Mouse (Mus musculus) kidney, embryonic 14.5 days (tissue): ENCODE results near the gene Rapgef4. TPM values are rescaled to one million over a fixed set of nuclear protein-coding genes. Genes with fewer than 3 reads are reported as not detected.

Experiments used
- ATAC-seq: fragments of 200-750 bp; cut with Nextera tagmentation; 2 replicates; pipeline ENCODE4 v1.8.0; 2017; ENCODE audit warnings: moderate number of reproducible peaks, mild to moderate bottlenecking, moderate TSS enrichment, moderate library complexity; ENCODE audit not compliant: low FRiP score, low TSS enrichment
- H3K27ac ChIP-seq: fragments of 300-500 bp; sonication (generic); 2 replicates; pipeline ENCODE4 v1.5.1; 2014; ENCODE audit warnings: low read depth, mild to moderate bottlenecking, low read length, moderate library complexity, mixed read lengths
- H3K27me3 ChIP-seq: fragments of 300-500 bp; sonication (generic); 2 replicates; pipeline ENCODE4 v1.6.1; 2014; ENCODE audit warnings: mild to moderate bottlenecking, low read length; ENCODE audit not compliant: control insufficient read depth, insufficient read depth
- H3K36me3 ChIP-seq: fragments of 300-500 bp; sonication (generic); 2 replicates; pipeline ENCODE4 v1.6.1; 2014; ENCODE audit warnings: low read length, mixed read lengths; ENCODE audit not compliant: control insufficient read depth, insufficient read depth
- H3K4me1 ChIP-seq: fragments of 300-500 bp; sonication (generic); 2 replicates; pipeline ENCODE4 v1.6.1; 2014; ENCODE audit warnings: low read length, mixed read lengths; ENCODE audit not compliant: control insufficient read depth, insufficient read depth
- H3K4me2 ChIP-seq: fragments of 300-500 bp; sonication (generic); replicated peaks from 2 replicates; pipeline ENCODE4 v1.6.1; 2014; ENCODE audit warnings: low read depth, mild to moderate bottlenecking, low read length
- H3K4me3 ChIP-seq: fragments of 300-500 bp; sonication (generic); 2 replicates; pipeline ENCODE4 v1.5.1; 2014; ENCODE audit warnings: mild to moderate bottlenecking, low read length
- H3K9ac ChIP-seq: fragments of 300-500 bp; sonication (generic); 2 replicates; pipeline ENCODE4 v1.6.1; 2014; ENCODE audit warnings: low read depth, mild to moderate bottlenecking, low read length, moderate library complexity
- H3K9me3 ChIP-seq: fragments of 300-500 bp; sonication (generic); 2 replicates; pipeline ENCODE4 v1.6.1; 2016; ENCODE audit warnings: low read length; ENCODE audit not compliant: control insufficient read depth
- WGBS: fragments of 180-500 bp; shearing (Covaris S2); extraction: QIAGEN DNeasy Blood & Tissue Kit; methylation state at CpG from one replicate; pipeline ENCODE4 v1.1.7; 2014; 5-methylcytosine and 5-hydroxymethylcytosine counted together
- polyA plus RNA-seq: library from polyadenylated mRNA; unstranded; fragments of >200 nt; fragmentation: Nextera tagmentation; extraction: Ambion mirVana; gene quantifications from 2 replicates; pipeline ENCODE4 v1.2.1, GENCODE M21; 2014

Gene Rapgef4
- polyA plus RNA-seq, 1 experiment from 2014 or later, result 4.2 TPM

- 70% methylated on average over 8 of the region's 8 CpGs for WGBS
Measured at GRCm38 (mm10) chr2:72104604-72105003, 123.6 kb downstream of the Rapgef4 start.

GRCm38 (mm10) chr2:72107525-72108180 is 126.6 kb downstream of the Rapgef4 start:
- no peak for ATAC-seq
- WGBS, result 63% methylated on average over 12 of the region's 12 CpGs
- H3K9ac ChIP-seq, result no peak overlapping the region
- no peaks in the 10 kb centered on the region for H3K4me1 ChIP-seq
- no peaks in the 10 kb centered on the region for H3K9me3 ChIP-seq
- no peaks in the 10 kb centered on the region for H3K27me3 ChIP-seq
- no peak overlapping the region for H3K4me3 ChIP-seq
- no peak overlapping the region for H3K27ac ChIP-seq
- no peaks in the 10 kb centered on the region for H3K36me3 ChIP-seq
- no peak overlapping the region for H3K4me2 ChIP-seq

More at GRCm38 (mm10) chr2:72104604-72105003, 123.6 kb downstream of the Rapgef4 start:
- no peak for ATAC-seq
- Histone ChIP-seq H3K9ac (no peak overlapping the region), H3K9me3 (no peaks in the 10 kb centered on the region), H3K4me1 (no peaks in the 10 kb centered on the region), H3K4me2 (no peak overlapping the region), H3K4me3 (no peak overlapping the region), H3K27ac (no peak overlapping the region), H3K27me3 (no peaks in the 10 kb centered on the region), H3K36me3 (no peaks in the 10 kb centered on the region)

- Histone ChIP-seq H3K4me3 (no peak overlapping the region), H3K36me3 (no peaks in the 10 kb centered on the region), H3K27ac (no peak overlapping the region), H3K4me2 (no peak overlapping the region), H3K4me1 (no peaks in the 10 kb centered on the region), H3K27me3 (no peaks in the 10 kb centered on the region), H3K9ac (no peak overlapping the region), H3K9me3 (no peaks in the 10 kb centered on the region)
- ATAC-seq, result no peak
- WGBS, result 68% methylated on average over 4 of the region's 4 CpGs
Measured at GRCm38 (mm10) chr2:72108448-72109312, 127.6 kb downstream of the Rapgef4 start.

- 79% methylated on average over 5 of the region's 5 CpGs for WGBS
- no peak overlapping the region for H3K27ac ChIP-seq
- H3K4me2 ChIP-seq, result no peak overlapping the region
Measured at GRCm38 (mm10) chr2:72110404-72110803, 129.4 kb downstream of the Rapgef4 start.

GRCm38 (mm10) chr2:72113716-72114115 is 132.7 kb downstream of the Rapgef4 start:
- WGBS, result 56% methylated on average over 5 of the region's 5 CpGs
- H3K9ac ChIP-seq, result no peak overlapping the region
- peak overlapping the region; percentile 3; the same call in 1 of the 2 replicates for H3K27ac ChIP-seq

More at GRCm38 (mm10) chr2:72110404-72110803, 129.4 kb downstream of the Rapgef4 start:
- H3K27me3 ChIP-seq, result no peaks in the 10 kb centered on the region
- H3K9me3 ChIP-seq, result no peaks in the 10 kb centered on the region
- no peak for ATAC-seq
- H3K36me3 ChIP-seq, result no peaks in the 10 kb centered on the region
- H3K4me1 ChIP-seq, result no peaks in the 10 kb centered on the region
- no peak overlapping the region for H3K4me3 ChIP-seq
- H3K9ac ChIP-seq, result no peak overlapping the region

GRCm38 (mm10) chr2:72114148-72114559 is 133.1 kb downstream of the Rapgef4 start:
- H3K36me3 ChIP-seq, result no peaks in the 10 kb centered on the region
- H3K9ac ChIP-seq, result no peak overlapping the region
- no peaks in the 10 kb centered on the region for H3K9me3 ChIP-seq
- H3K4me3 ChIP-seq, result no peak overlapping the region
- H3K4me2 ChIP-seq, result no peak overlapping the region
- ATAC-seq, result 0 out of 2 replicates have a peak, but pooled peaks have one; percentile 55
- 50% methylated on average over 4 of the region's 4 CpGs for WGBS
- H3K27ac ChIP-seq, result peak overlapping the region; percentile 3; the same call in 1 of the 2 replicates
- H3K27me3 ChIP-seq, result no peaks in the 10 kb centered on the region
- peaks cover 5% of the 10 kb centered on the region; the same call in 1 of the 2 replicates for H3K4me1 ChIP-seq

More at GRCm38 (mm10) chr2:72113716-72114115, 132.7 kb downstream of the Rapgef4 start:
- Histone ChIP-seq H3K36me3 (no peaks in the 10 kb centered on the region), H3K9me3 (no peaks in the 10 kb centered on the region), H3K27me3 (no peaks in the 10 kb centered on the region), H3K4me3 (no peak overlapping the region), H3K4me2 (no peak overlapping the region), H3K4me1 (peaks cover 5% of the 10 kb centered on the region; the same call in 1 of the 2 replicates)
- no peak for ATAC-seq

GRCm38 (mm10) chr2:72116103-72116502 is 135.1 kb downstream of the Rapgef4 start:
- Histone ChIP-seq H3K9me3 (no peaks in the 10 kb centered on the region), H3K4me1 (peaks cover 5% of the 10 kb centered on the region; the same call in 1 of the 2 replicates), H3K27ac (no peak overlapping the region), H3K27me3 (no peaks in the 10 kb centered on the region), H3K4me2 (no peak overlapping the region), H3K4me3 (no peak overlapping the region), H3K36me3 (no peaks in the 10 kb centered on the region), H3K9ac (no peak overlapping the region)
- no peak for ATAC-seq
- 59% methylated on average over 7 of the region's 7 CpGs for WGBS

GRCm38 (mm10) chr2:72116698-72117097 is 135.7 kb downstream of the Rapgef4 start:
- Histone ChIP-seq H3K27me3 (no peaks in the 10 kb centered on the region), H3K27ac (peak overlapping the region; percentile 48; the same call in 1 of the 2 replicates), H3K9me3 (no peaks in the 10 kb centered on the region), H3K4me3 (no peak overlapping the region), H3K9ac (no peak overlapping the region), H3K4me2 (no peak overlapping the region), H3K36me3 (no peaks in the 10 kb centered on the region), H3K4me1 (peaks cover 5% of the 10 kb centered on the region; the same call in 1 of the 2 replicates)
- no peak for ATAC-seq
- 60% methylated on average over 5 of the region's 5 CpGs for WGBS
